Mouse (Mus musculus): ENCODE data around the gene Hist2h4. TPM values are rescaled to one million over a fixed set of nuclear protein-coding genes. Genes with fewer than 3 reads are reported as not detected.

The Hist2h4 gene
- polyA plus RNA-seq, 1 experiment from 2014 or later = 6.9 TPM

DNA sequence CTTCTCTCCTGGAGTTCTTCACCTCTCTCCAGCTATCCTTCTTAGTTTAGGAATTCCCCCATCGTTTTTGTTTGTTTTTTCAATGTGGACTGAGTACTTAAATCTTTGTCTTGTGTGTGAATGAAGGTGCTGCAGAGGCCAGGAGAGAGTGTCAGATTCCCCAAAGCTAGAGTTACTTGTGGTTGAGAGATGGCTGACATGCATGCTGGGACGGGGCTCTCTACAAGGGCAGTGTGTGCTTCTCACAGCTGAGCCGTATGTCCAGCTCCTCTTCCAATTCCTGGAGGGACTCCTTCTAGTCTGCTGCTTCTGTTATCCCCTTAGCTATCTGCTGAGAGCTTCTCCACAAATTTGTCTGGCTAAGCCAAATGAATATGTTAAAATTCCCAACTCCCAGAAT, 27.3 kb downstream of the Hist2h4 start:
- Histone ChIP-seq H3K4me2 (ENCODE audit: low read depth, low read length) (no peak overlapping the region), H3K36me3 (ENCODE audit: control insufficient read depth, insufficient read depth, low read length) (no peaks in the 10 kb centered on the region), H3K4me3 (ENCODE audit: low read depth, low read length) (no peak overlapping the region), H3K27ac (replicated peaks; ENCODE audit: low read depth, low read length) (no peak overlapping the region), H3K4me1 (ENCODE audit: control insufficient read depth, insufficient read depth, low read length) (peaks cover 15% of the 10 kb centered on the region), H3K27me3 (replicated peaks; ENCODE audit: control insufficient read depth, insufficient read depth, low read length) (no peaks in the 10 kb centered on the region), H3K9ac (ENCODE audit: low read depth, low read length) (no peak overlapping the region), H3K9me3 (ENCODE audit: control insufficient read depth, low read length) (no peaks in the 10 kb centered on the region)
- ATAC-seq (ENCODE audit: low read depth) = no peak
- no peak for DNase-seq (ENCODE audit: low spot score)
- WGBS = 48% methylated on average over 3 of the region's 3 CpGs

DNA sequence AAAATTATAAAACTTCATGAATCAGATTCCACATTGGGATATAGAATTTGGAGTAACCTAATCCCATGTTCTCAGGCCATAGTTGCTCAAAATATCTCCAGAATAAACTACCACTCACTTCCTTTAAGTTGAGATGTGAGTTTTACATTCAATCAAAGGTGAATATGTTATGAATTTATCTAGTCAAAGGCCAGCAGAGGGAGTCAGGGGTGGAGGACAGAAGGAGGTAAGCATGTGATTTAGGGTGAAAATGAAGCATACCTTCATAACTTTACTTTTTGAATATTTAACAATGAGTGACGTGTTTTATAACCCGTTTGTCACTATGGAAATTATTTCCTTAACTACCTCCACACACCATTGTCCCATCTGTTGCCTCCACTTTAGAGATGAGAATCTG, 28.2 kb downstream of the Hist2h4 start:
- Histone ChIP-seq H3K9ac (ENCODE audit: low read depth, low read length) (no peak overlapping the region), H3K4me2 (ENCODE audit: low read depth, low read length) (no peak overlapping the region), H3K36me3 (ENCODE audit: control insufficient read depth, insufficient read depth, low read length) (no peaks in the 10 kb centered on the region), H3K27me3 (replicated peaks; ENCODE audit: control insufficient read depth, insufficient read depth, low read length) (no peaks in the 10 kb centered on the region), H3K4me1 (ENCODE audit: control insufficient read depth, insufficient read depth, low read length) (peaks cover 12% of the 10 kb centered on the region), H3K4me3 (ENCODE audit: low read depth, low read length) (no peak overlapping the region), H3K27ac (replicated peaks; ENCODE audit: low read depth, low read length) (no peak overlapping the region), H3K9me3 (ENCODE audit: control insufficient read depth, low read length) (no peaks in the 10 kb centered on the region)
- 96% methylated on average over 2 of the region's 2 CpGs for WGBS
- DNase-seq (ENCODE audit: low spot score) = no peak
- no peak for ATAC-seq (ENCODE audit: low read depth)

DNA sequence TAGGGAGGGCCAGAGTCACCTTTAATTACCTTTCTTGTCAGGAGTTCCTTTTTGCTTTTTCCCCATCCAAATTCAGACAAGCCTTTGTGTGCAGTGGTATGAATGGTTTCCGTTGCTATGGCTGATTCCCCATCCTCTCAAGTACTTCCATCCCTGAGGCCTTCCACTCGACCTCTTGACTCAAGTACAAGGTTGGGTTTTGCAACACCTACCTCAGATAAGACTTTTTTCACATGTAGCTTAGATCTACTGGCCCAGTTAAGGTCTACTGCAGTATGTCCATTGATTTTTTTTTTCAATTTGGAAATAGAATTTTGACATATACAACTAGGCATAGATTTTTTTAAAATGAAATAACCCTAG, 31.4 kb downstream of the Hist2h4 start:
- no peak for ATAC-seq (ENCODE audit: low read depth)
- Histone ChIP-seq H3K4me2 (ENCODE audit: low read depth, low read length) (no peak overlapping the region), H3K9me3 (ENCODE audit: control insufficient read depth, low read length) (no peaks in the 10 kb centered on the region), H3K27ac (replicated peaks; ENCODE audit: low read depth, low read length) (no peak overlapping the region), H3K9ac (ENCODE audit: low read depth, low read length) (no peak overlapping the region), H3K4me1 (ENCODE audit: control insufficient read depth, insufficient read depth, low read length) (no peaks in the 10 kb centered on the region), H3K4me3 (ENCODE audit: low read depth, low read length) (no peak overlapping the region), H3K36me3 (ENCODE audit: control insufficient read depth, insufficient read depth, low read length) (no peaks in the 10 kb centered on the region), H3K27me3 (replicated peaks; ENCODE audit: control insufficient read depth, insufficient read depth, low read length) (no peaks in the 10 kb centered on the region)
- DNase-seq (ENCODE audit: low spot score) = no peak
- WGBS = 62% methylated on average over 2 of the region's 2 CpGs

DNA sequence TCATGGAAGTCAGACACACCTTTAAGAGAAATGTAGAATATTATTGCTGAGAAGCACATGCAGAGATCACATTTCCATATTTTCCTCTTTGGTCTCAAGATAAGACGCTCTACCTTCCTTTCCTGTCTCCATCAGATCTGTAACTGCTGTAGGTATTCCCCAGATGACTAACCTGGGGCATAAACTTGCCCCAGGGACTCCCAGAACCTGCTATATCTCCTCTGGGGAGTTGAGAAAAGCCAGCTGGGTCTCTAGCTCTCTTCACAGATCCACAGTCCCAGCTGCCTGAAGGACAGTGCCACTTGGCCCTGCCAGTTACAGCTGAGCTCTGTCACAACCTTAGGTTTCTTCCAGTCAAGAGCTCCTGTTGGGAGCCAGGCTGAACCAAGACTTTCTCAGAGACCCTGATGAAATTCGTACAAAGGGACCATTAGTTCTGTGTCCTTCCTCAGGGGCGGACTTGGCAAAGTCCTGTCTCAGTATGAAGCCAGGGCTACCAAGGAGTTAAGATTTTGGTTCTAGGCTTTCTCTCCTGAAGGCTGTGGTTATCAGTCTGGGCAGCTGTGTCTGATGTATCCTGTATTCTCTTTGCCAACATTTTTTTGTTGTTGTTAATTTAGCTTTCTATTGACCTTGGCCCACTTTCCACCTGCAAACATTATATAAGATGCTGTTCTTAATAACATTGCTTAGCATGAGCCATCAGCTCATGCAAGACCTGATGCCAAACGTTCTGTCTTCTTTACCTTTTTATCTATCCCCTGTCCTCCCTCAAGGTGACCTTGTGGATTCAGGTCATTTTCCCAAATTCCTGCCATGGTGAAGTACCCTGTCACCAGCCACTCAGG, 32.0 kb downstream of the Hist2h4 start:
- no peak overlapping the region for H3K27ac ChIP-seq (replicated peaks; ENCODE audit: low read depth, low read length)
- H3K36me3 ChIP-seq (ENCODE audit: control insufficient read depth, insufficient read depth, low read length) = no peaks in the 10 kb centered on the region

DNA sequence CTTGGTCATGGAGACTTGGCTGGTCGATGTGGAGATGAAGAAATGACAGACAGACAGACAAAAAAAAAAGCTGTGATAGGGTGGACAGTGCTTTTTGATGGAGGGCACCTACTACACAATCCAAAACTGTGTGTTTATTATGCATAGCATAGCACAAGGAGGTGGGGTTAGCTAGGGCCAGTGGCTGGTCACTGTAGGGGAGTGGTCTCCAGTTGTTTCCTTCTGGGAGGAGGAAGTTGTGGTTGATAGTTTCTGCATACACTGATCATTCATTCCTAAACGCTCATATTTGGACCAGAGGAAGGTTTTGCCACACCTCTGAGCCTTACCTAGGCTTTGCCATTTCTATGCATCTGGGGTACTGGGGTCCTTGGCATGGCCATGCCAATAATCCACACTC, 32.7 kb downstream of the Hist2h4 start:
- Histone ChIP-seq H3K36me3 (ENCODE audit: control insufficient read depth, insufficient read depth, low read length) (no peaks in the 10 kb centered on the region), H3K4me2 (ENCODE audit: low read depth, low read length) (no peak overlapping the region), H3K9ac (ENCODE audit: low read depth, low read length) (no peak overlapping the region), H3K4me3 (ENCODE audit: low read depth, low read length) (no peak overlapping the region), H3K4me1 (ENCODE audit: control insufficient read depth, insufficient read depth, low read length) (no peaks in the 10 kb centered on the region), H3K27ac (replicated peaks; ENCODE audit: low read depth, low read length) (no peak overlapping the region), H3K9me3 (ENCODE audit: control insufficient read depth, low read length) (no peaks in the 10 kb centered on the region), H3K27me3 (replicated peaks; ENCODE audit: control insufficient read depth, insufficient read depth, low read length) (no peaks in the 10 kb centered on the region)
- no peak for ATAC-seq (ENCODE audit: low read depth)
- no peak for DNase-seq (ENCODE audit: low spot score)
- 82% methylated on average over 2 of the region's 2 CpGs for WGBS

More for the DNA sequence above, 32.0 kb downstream of the Hist2h4 start:
- H3K9ac ChIP-seq (ENCODE audit: low read depth, low read length) = no peak overlapping the region
- ATAC-seq (ENCODE audit: low read depth) (no peak), DNase-seq (ENCODE audit: low spot score) (no peak)
- no peak overlapping the region for H3K4me3 ChIP-seq (ENCODE audit: low read depth, low read length)
- no peaks in the 10 kb centered on the region for H3K4me1 ChIP-seq (ENCODE audit: control insufficient read depth, insufficient read depth, low read length)
- no peaks in the 10 kb centered on the region for H3K9me3 ChIP-seq (ENCODE audit: control insufficient read depth, low read length)
- 71% methylated on average over 4 of the region's 4 CpGs for WGBS
- H3K27me3 ChIP-seq (replicated peaks; ENCODE audit: control insufficient read depth, insufficient read depth, low read length) = no peaks in the 10 kb centered on the region
- H3K4me2 ChIP-seq (ENCODE audit: low read depth, low read length) = no peak overlapping the region

DNA sequence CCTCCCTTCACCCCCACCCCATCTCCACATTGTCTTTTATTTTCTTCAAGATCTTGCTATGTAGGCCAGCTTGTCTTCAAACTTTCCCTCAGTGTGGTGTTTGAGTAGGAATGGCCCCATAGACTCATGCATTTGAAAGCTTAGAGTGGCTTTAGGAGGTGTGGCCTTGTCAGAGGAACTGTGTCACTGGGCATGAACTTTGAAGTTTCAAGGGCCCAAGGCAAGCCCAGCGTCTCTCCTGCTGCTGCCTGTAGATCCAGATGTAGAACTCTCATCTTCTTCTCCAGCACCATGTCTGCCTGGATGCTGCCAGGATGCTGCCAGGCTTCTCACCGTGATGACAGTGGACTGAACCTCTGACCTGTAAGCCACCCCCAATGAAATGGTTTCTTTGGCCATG, 34.3 kb downstream of the Hist2h4 start:
- no peak overlapping the region for H3K4me3 ChIP-seq (ENCODE audit: low read depth, low read length)
- DNase-seq (ENCODE audit: low spot score) (no peak), ATAC-seq (ENCODE audit: low read depth) (no peak)
- no peak overlapping the region for H3K9ac ChIP-seq (ENCODE audit: low read depth, low read length)
- no peak overlapping the region for H3K4me2 ChIP-seq (ENCODE audit: low read depth, low read length)
- 64% methylated on average over 2 of the region's 2 CpGs for WGBS
- no peak overlapping the region for H3K27ac ChIP-seq (replicated peaks; ENCODE audit: low read depth, low read length)
- H3K9me3 ChIP-seq (ENCODE audit: control insufficient read depth, low read length) = no peaks in the 10 kb centered on the region
- no peaks in the 10 kb centered on the region for H3K4me1 ChIP-seq (ENCODE audit: control insufficient read depth, insufficient read depth, low read length)
- H3K36me3 ChIP-seq (ENCODE audit: control insufficient read depth, insufficient read depth, low read length) = no peaks in the 10 kb centered on the region
- H3K27me3 ChIP-seq (replicated peaks; ENCODE audit: control insufficient read depth, insufficient read depth, low read length) = no peaks in the 10 kb centered on the region

DNA sequence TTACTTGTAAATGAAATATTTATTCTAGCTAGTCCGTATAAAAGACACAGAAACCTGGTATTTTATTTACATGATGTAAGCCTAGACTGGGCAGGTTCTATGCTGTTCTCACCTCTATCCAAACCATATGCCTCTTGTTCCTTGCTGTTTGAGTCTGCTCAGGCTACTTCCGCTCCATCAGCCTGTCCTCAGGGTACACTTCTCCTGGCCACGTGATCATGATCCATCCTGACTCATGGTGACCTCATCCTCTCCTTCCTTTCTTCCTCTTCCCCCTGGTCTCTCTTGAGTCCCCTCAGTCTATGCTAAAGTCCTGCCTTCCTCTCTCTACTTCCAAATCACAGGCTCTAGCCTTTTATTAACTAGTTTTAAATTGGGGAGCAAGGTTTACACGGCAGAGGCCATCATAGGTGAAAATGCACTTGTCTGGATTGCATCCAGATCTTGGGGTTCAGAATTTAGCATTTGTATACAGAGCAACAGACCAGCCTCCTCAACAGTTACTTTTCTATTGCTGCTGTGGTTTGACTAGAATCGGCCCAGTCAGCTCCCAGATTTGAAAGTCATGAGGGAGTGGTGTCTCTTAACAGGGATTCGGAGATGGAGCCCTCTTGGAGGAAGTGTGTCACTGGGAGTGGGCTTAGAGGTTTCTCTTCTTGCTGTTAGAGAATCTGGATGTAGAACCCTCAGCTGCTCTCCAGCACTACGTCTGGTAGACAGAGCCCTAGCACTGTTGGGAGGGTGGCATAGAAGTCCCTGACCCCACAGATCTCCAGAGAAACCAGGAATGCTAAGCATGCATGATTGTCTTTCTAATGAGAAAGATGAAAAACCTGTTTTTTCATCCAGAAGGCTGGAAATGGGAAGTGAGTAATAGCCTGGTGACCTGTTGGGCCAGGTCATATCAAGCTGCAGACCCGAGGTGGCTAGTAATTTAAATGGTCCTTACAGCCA, 36.1 kb downstream of the Hist2h4 start:
- no peak for DNase-seq (ENCODE audit: low spot score)
- Histone ChIP-seq H3K4me3 (ENCODE audit: low read depth, low read length) (no peak overlapping the region), H3K27ac (replicated peaks; ENCODE audit: low read depth, low read length) (no peak overlapping the region), H3K36me3 (ENCODE audit: control insufficient read depth, insufficient read depth, low read length) (no peaks in the 10 kb centered on the region), H3K9ac (ENCODE audit: low read depth, low read length) (no peak overlapping the region), H3K4me1 (ENCODE audit: control insufficient read depth, insufficient read depth, low read length) (peaks cover 14% of the 10 kb centered on the region), H3K27me3 (replicated peaks; ENCODE audit: control insufficient read depth, insufficient read depth, low read length) (no peaks in the 10 kb centered on the region), H3K4me2 (ENCODE audit: low read depth, low read length) (no peak overlapping the region), H3K9me3 (ENCODE audit: control insufficient read depth, low read length) (no peaks in the 10 kb centered on the region)
- 53% methylated on average over 8 of the region's 8 CpGs for WGBS
- peak; percentile 34; the same call in 1 of the 2 replicates for ATAC-seq (ENCODE audit: low read depth)

DNA sequence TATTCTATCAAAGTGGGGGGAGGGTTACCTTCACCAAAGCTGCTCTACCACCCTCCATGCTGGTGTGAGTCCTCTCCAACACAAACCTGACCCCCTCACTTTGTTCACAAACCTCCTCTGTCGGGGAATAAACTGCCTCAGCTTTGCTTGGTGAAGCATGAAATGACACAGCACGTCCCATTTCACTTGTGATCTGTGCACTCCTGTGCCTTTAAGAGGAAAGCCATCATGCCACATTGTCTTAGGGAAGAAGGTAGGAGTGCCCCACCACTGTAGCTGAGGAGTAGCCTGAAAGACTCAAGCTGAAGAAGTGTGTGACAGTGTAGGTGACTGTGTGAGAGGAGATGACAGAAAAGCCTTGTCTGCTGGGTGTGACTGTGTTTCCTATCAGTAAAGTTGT, 37.7 kb downstream of the Hist2h4 start:
- no peak overlapping the region for H3K4me3 ChIP-seq (ENCODE audit: low read depth, low read length)
- no peak overlapping the region for H3K9ac ChIP-seq (ENCODE audit: low read depth, low read length)
- no peak overlapping the region for H3K4me2 ChIP-seq (ENCODE audit: low read depth, low read length)
- DNase-seq (ENCODE audit: low spot score) (no peak), ATAC-seq (ENCODE audit: low read depth) (no peak)
- H3K9me3 ChIP-seq (ENCODE audit: control insufficient read depth, low read length) = no peaks in the 10 kb centered on the region
- no peaks in the 10 kb centered on the region for H3K36me3 ChIP-seq (ENCODE audit: control insufficient read depth, insufficient read depth, low read length)
- peaks cover 19% of the 10 kb centered on the region for H3K4me1 ChIP-seq (ENCODE audit: control insufficient read depth, insufficient read depth, low read length)
- WGBS = 28% methylated on average over 2 of the region's 2 CpGs
- no peak overlapping the region for H3K27ac ChIP-seq (replicated peaks; ENCODE audit: low read depth, low read length)
- H3K27me3 ChIP-seq (replicated peaks; ENCODE audit: control insufficient read depth, insufficient read depth, low read length) = no peaks in the 10 kb centered on the region

All from embryonic facial prominence, embryonic 14.5 days (tissue).